Mouse (Mus musculus) left cerebral cortex, adult 2 months (tissue): ENCODE data around the gene Gnpat. TPM values are rescaled to one million over a fixed set of nuclear protein-coding genes. Genes with fewer than 3 reads are reported as not detected.
"Not testable (repeated sequence)": the region's sequence is repeated elsewhere in the genome, so short reads cannot be mapped to it uniquely, and the experiment has no call there.

ENCODE experiments used
- DNase-seq, 2 experiments: peaks; one replicate each; pipeline ENCODE4 v3.0.0; 2021 to 2022; ENCODE audit warnings: low spot score in 2 of 2, mixed read lengths in 1 of 2; ENCODE audit errors: extremely low spot score in 1 of 2
- H3K27ac ChIP-seq: fragments of 200-600 bp; 2 replicates; pipeline ENCODE4 v1.8.1; 2022
- H3K4me3 ChIP-seq: fragments of 200-600 bp; 2 replicates; pipeline ENCODE4 v1.8.1; 2022
- CTCF ChIP-seq: fragments of 200-600 bp; IDR thresholded peaks from 2 replicates; pipeline ENCODE4 v1.8.1; 2022; ENCODE audit warnings: antibody characterized with exemption, mild to moderate bottlenecking, moderate library complexity
- intact Hi-C: fragments of 180-260 bp; cut with DNase I; formaldehyde crosslinking; loops from one replicate; pipeline ENCODE4 v1.15.1; 2025
- total RNA-seq, 2 experiments: library from RNA; stranded (reverse); gene quantifications; 2 replicates each; pipeline ENCODE4 v1.2.3; 2021

The Gnpat gene
- total RNA-seq, 2 experiments from 2014 or later = 54.7 to 65.8 TPM

DNA sequence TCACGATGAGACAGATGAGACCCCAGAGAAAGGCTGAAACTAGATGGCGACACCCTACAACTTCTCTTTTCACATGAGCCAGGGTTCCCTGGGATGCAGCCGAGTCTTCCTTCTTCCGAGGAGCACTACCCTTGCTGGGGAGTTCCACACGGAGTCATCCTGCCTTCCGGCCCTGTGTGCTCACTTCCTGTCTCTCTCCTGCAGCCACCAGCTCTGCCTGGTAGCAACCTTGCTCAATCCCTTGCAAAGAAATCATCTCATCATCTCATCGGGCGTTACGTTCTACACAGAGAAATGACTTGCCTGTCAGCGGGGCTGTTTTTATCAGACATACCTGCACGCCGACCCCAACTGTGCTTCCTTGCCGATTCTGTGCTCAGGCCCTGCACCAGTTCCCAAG is 32.8 kb upstream of the Gnpat start:
- Histone ChIP-seq H3K4me3 (no peak overlapping the region), H3K27ac (no peak overlapping the region)
- no peak for DNase-seq
- TF ChIP-seq CTCF = no peak
- intact Hi-C loops = no loop called here

DNA sequence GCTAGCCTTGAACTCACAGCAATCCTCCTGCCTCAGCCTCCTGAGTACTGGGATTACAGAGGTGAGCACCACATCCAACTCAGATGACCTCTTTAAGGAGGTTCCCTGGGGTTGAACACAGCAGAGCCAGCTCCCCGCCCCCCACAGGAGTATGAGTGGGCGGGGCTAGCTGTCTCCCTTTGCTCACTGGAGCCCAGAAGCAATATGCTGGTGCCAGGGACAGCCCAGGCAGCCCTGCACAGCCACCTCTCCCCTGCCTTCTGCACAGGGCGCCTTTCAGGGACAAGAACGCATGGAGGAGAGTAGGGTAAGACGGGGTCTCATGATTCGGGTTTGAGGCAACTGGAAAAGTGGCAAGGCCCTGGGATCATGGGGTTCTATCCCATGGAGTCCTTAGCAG is 31.3 kb upstream of the Gnpat start:
- Histone ChIP-seq H3K4me3 (no peak overlapping the region), H3K27ac (no peak overlapping the region)
- intact Hi-C loops = no loop called here
- DNase-seq = no peak
- TF ChIP-seq CTCF = no peak

DNA sequence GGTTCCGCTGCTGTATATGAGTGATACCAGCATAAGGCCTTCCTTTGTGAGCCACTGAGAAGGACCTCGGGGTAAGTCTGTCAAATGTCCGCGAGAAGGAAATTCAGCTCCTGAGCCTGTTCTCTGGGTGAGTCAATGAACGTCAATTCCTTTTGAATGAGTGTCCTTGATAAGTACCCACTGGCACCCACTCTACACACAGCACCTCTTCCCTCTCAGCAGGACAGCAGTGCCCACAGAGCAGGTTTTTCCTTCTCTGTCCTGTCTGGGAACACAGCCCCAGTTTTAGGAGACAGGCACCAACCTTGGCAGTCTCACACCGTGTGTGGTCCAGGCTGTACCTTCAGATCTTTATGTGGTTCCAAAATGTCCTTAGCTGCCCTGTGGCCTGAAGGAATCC is 30.9 kb upstream of the Gnpat start:
- Histone ChIP-seq H3K4me3 (no peak overlapping the region), H3K27ac (no peak overlapping the region)
- intact Hi-C loops = no loop called here
- DNase-seq = no peak
- no peak for TF ChIP-seq CTCF

DNA sequence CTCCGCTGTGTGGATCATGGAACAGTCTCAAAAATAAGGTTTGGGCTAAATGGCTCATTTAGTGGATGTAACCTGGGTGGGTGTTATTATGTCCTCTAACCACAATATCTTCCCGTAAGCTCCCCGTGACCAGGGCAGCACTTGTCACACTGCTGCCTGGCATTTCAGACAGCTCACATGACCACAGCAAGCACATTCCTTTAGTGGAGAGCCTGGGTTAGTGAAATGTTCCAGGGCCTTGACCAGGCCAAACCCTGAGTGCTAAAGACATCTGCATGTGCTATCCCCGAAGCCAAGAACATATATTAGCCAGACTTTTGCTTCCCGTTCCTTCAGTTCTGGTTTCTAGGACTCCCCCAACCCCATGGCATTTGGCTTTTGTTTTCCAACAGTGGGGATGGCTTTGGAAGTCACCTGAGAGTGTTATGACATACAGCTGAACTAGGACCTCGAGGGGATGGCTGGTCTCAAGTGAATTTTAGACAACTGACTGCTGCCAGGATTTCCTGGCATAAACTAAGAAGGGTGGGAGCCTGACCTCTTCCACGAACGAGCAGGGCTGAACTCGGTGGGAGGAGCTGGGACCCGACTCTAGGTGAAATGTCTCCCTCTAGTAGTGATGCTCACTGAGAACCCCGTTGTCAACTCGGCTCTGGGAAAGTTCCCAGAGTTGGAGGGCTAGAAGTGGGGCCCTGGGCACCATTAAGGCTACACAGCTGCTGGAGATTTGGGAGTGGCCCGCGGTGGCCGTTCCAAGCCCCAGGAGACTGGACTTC is 29.2 kb upstream of the Gnpat start:
- no peak overlapping the region for H3K4me3 ChIP-seq
- no peak for DNase-seq
- intact Hi-C loops = no loop called here
- TF ChIP-seq CTCF = no peak
- no peak overlapping the region for H3K27ac ChIP-seq

DNA sequence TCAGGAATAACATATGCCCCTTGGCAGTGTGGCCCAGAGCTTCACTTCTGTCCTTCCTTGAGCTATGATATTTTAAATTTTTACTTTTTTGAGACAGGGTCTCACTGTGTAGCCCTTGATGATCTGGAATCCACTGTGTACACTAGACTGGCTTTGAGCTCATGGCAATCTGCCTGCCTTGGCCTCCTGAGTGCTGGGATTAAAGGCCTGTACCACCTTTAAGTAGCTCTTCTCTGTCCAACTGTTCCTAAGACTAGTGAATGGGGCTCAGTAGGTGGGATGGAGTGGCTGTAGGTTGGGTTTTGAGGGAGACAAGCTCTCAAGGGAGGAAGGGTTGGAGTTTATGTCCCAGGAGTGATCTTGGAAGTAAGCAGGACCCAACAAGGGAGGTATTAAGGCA is 27.0 kb upstream of the Gnpat start:
- no peak for TF ChIP-seq CTCF
- intact Hi-C loops = no loop called here
- H3K27ac ChIP-seq = no peak overlapping the region
- H3K4me3 ChIP-seq = no peak overlapping the region
- DNase-seq = no peak

DNA sequence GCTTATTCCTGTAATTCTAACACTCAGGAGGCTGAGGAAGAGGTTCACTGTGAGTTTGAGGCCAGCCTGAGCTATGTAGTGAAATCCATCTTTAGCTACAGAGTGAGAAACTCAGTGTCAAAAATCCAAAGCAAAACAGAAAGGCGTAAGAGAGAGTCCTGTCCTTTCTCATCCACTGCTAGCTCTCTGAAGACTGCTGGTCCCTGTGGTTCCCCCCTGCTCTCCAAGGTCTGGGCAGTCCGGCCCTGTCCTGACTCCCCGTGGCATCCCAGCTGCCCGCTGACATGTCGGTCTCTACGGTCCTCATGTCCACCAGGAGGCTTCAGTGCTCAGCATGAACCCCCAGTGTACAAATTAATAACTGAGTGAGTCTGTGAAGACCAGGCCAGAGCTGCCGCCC is 26.6 kb upstream of the Gnpat start:
- intact Hi-C loops = no loop called here
- Histone ChIP-seq H3K27ac (no peak overlapping the region), H3K4me3 (no peak overlapping the region)
- DNase-seq = no peak
- no peak for TF ChIP-seq CTCF

DNA sequence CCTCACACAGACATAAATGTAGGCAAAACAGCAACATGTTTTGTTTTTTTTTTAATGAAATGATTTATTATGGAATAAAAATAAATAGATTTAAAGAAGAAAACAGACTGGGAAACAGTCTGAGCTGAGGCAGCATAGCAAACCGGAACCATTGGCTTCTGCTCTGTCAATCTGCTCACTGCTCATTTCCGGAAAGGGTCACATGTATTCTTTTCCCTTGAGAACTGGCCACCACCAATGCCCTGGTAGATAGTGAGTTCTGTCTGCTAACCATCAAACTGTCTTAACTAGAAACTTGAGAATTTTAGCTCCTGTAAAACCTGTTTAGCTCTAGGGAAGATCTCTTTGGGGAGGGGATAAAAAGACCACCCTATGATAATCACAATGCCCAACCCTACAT is 25.9 kb upstream of the Gnpat start:
- no peak for DNase-seq
- TF ChIP-seq CTCF = no peak
- Histone ChIP-seq H3K27ac (no peak overlapping the region), H3K4me3 (no peak overlapping the region)
- intact Hi-C loops = no loop called here

DNA sequence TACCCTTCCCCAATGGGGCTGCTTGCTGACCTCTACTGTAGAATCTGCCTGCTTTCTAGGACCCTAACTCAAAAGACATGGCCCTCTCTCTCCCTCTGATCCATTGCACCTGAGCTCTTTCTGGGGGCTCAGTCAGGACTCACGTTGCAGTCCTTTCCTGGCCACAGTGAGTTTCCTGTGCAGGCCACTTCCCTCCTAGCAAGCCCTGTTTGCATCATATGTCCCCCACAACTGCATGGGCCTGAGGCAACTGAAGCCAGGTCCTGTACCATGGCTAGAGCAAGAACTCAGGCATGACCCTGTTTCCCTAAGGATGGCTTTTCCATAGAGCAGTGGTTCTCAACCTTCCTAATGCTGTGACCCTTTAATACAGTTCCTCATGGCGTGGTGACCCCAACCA is 24.9 kb upstream of the Gnpat start:
- no peak overlapping the region for H3K27ac ChIP-seq
- intact Hi-C loops = no loop called here
- H3K4me3 ChIP-seq = no peak overlapping the region
- TF ChIP-seq CTCF = no peak
- no peak for DNase-seq

DNA sequence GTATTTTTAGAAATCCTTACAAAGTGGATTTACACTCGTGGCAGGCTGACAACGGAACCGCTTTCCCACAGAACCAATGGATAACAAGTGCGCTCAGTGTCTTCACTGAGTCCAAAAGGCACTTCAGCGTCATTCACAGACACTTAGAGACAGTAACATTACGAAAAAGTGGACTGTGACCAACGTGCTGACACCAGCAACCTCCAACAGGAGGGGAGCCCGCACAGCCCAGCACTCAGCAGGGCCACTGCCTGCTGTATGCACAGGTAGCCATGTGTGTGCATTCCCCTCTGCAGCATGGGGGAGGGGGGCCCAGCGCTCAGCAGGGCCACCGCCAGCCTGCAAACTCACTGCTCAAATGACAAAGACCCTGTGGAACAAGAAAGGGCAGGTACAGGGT is 23.5 kb upstream of the Gnpat start:
- H3K27ac ChIP-seq = no peak overlapping the region
- no peak for DNase-seq
- TF ChIP-seq CTCF = no peak
- H3K4me3 ChIP-seq = no peak overlapping the region
- intact Hi-C loops = no loop called here

DNA sequence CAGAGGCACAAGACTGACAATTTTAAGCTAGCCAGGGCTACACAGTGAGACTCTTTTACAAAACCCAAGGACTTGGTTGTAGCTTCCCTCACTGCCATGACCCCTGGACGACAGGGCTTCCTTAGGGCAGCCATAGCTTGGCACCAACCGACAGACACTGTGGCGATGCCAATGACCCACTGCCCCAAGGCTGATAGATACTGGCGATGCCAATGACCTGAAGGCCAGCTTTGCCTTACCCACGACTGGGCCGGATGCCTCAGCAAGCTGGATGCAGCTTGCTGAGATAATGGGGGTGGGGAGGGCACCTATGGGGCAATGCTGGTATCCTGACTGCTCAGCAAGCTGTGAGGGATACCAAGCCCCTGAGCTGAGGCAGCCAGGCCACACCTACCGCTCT is 21.9 kb upstream of the Gnpat start:
- Histone ChIP-seq H3K4me3 (no peak overlapping the region), H3K27ac (no peak overlapping the region)
- TF ChIP-seq CTCF = no peak
- intact Hi-C loops = no loop called here
- no peak for DNase-seq

DNA sequence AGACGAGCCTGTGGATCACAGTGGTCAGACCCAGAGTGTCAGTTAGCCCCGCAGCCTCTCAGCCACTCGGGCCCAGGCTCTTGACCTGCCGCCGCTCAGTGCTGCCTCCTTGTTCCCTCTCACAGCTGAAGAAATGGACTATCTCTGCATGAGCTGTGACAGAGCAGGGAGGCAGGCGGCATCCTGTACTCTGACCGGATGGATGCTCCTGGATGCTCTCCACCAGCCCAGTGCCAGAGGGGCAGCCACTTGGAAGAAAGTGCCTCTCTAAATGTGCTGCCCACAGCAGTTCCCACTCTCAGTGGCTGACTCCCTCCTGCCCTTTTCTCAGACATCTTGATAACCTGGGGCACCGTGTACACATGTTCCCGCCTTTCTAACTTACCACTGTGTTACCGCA is 21.1 kb upstream of the Gnpat start:
- intact Hi-C loops = no loop called here
- DNase-seq = no peak
- H3K27ac ChIP-seq = no peak overlapping the region

DNA sequence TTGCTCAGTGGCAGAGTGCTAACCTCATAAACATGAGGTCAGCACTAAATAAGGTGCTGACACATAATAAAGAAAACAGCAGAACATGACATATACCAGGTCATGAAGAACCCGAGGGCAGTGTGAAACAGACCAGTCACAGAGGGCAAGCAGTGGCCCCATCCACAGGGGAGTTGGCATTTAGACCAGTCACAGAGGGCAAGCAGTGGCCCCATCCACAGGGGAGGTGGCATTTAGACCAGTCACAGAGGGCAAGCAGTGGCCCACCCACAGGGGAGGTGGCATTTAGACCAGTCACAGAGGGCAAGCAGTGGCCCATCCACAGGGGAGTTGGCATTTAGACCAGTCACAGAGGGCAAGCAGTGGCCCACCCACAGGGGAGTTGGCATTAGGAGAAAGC is 19.9 kb upstream of the Gnpat start:
- intact Hi-C loops, DNase-seq, H3K27ac ChIP-seq, H3K4me3 ChIP-seq: not testable (repeated sequence)

More for the DNA sequence above, 21.1 kb upstream of the Gnpat start:
- H3K4me3 ChIP-seq = no peak overlapping the region
- TF ChIP-seq CTCF = no peak

DNA sequence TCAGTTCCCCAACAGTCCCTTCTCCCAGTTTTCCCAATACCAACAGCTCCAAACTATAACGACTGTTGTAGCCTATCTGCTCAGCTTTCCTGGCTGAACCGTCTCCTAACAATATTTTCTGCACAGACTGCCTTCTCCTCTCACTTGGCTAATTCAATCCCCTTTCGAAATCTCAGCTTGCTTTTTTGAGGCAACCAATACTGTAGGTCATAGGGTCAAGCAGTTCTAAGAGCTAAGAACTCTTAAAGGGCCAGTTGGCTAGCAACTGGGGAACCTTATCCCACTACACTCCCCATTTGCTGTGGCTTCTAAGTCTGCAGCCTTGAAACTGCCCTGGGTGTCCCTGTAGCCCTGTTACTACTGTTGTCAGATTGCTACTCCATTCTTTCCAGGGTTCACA is 17.7 kb upstream of the Gnpat start:
- no peak overlapping the region for H3K4me3 ChIP-seq
- intact Hi-C loops = no loop called here
- DNase-seq = no peak
- no peak overlapping the region for H3K27ac ChIP-seq
- TF ChIP-seq CTCF = no peak
